Mouse (Mus musculus) kidney, embryonic 14.5 days (tissue): ENCODE data around the gene Olfr1212. TPM values are rescaled to one million over a fixed set of nuclear protein-coding genes. Genes with fewer than 3 reads are reported as not detected.

Experiments
- ATAC-seq: fragments of 200-750 bp; cut with Nextera tagmentation; 2 replicates; pipeline ENCODE4 v1.8.0; 2017; ENCODE audit warnings: moderate number of reproducible peaks, mild to moderate bottlenecking, moderate TSS enrichment, moderate library complexity; ENCODE audit not compliant: low FRiP score, low TSS enrichment
- H3K27ac ChIP-seq: fragments of 300-500 bp; sonication (generic); 2 replicates; pipeline ENCODE4 v1.5.1; 2014; ENCODE audit warnings: low read depth, mild to moderate bottlenecking, low read length, moderate library complexity, mixed read lengths
- H3K27me3 ChIP-seq: fragments of 300-500 bp; sonication (generic); 2 replicates; pipeline ENCODE4 v1.6.1; 2014; ENCODE audit warnings: mild to moderate bottlenecking, low read length; ENCODE audit not compliant: control insufficient read depth, insufficient read depth
- H3K36me3 ChIP-seq: fragments of 300-500 bp; sonication (generic); 2 replicates; pipeline ENCODE4 v1.6.1; 2014; ENCODE audit warnings: low read length, mixed read lengths; ENCODE audit not compliant: control insufficient read depth, insufficient read depth
- H3K4me1 ChIP-seq: fragments of 300-500 bp; sonication (generic); 2 replicates; pipeline ENCODE4 v1.6.1; 2014; ENCODE audit warnings: low read length, mixed read lengths; ENCODE audit not compliant: control insufficient read depth, insufficient read depth
- H3K4me2 ChIP-seq: fragments of 300-500 bp; sonication (generic); replicated peaks from 2 replicates; pipeline ENCODE4 v1.6.1; 2014; ENCODE audit warnings: low read depth, mild to moderate bottlenecking, low read length
- H3K4me3 ChIP-seq: fragments of 300-500 bp; sonication (generic); 2 replicates; pipeline ENCODE4 v1.5.1; 2014; ENCODE audit warnings: mild to moderate bottlenecking, low read length
- H3K9ac ChIP-seq: fragments of 300-500 bp; sonication (generic); 2 replicates; pipeline ENCODE4 v1.6.1; 2014; ENCODE audit warnings: low read depth, mild to moderate bottlenecking, low read length, moderate library complexity
- H3K9me3 ChIP-seq: fragments of 300-500 bp; sonication (generic); 2 replicates; pipeline ENCODE4 v1.6.1; 2016; ENCODE audit warnings: low read length; ENCODE audit not compliant: control insufficient read depth
- WGBS: fragments of 180-500 bp; shearing (Covaris S2); extraction: QIAGEN DNeasy Blood & Tissue Kit; methylation state at CpG from one replicate; pipeline ENCODE4 v1.1.7; 2014; 5-methylcytosine and 5-hydroxymethylcytosine counted together
- polyA plus RNA-seq: library from polyadenylated mRNA; unstranded; fragments of >200 nt; fragmentation: Nextera tagmentation; extraction: Ambion mirVana; gene quantifications from 2 replicates; pipeline ENCODE4 v1.2.1, GENCODE M21; 2014

Gene Olfr1212
- polyA plus RNA-seq: not detected in 2 replicates

GRCm38 (mm10) chr2:88953669-88954068 is at the start of gene Olfr1212:
Gene Olfr1212 (plus strand): TSS chr2:88953969.
- Histone ChIP-seq H3K27me3 (no peaks in the 10 kb centered on the region), H3K4me3 (no peak within 1 kb of the TSS), H3K27ac (no peak within 1 kb of the TSS), H3K36me3 (no peaks in the 10 kb centered on the region), H3K4me2 (no peak within 1 kb of the TSS), H3K4me1 (no peaks in the 10 kb centered on the region), H3K9me3 (no peaks in the 10 kb centered on the region), H3K9ac (no peak within 1 kb of the TSS)
- ATAC-seq: no peak

GRCm38 (mm10) chr2:88915057-88915456 is 38.7 kb upstream of the Olfr1212 start, which contains the start of gene Olfr1209:
Gene Olfr1209 (minus strand): TSS chr2:88915157.
- no peak for ATAC-seq
- WGBS: 92% methylated on average over 3 of the region's 3 CpGs
- no peak within 1 kb of the TSS for H3K4me2 ChIP-seq

GRCm38 (mm10) chr2:88938011-88938410 is 15.8 kb upstream of the Olfr1212 start, which contains the start of gene Olfr1211:
Gene Olfr1211 (minus strand): TSS chr2:88938111.
- no peak within 1 kb of the TSS for H3K4me2 ChIP-seq
- ATAC-seq: no peak

More at GRCm38 (mm10) chr2:88915057-88915456, 38.7 kb upstream of the Olfr1212 start, which contains the start of gene Olfr1209:
- Histone ChIP-seq H3K9ac (no peak within 1 kb of the TSS), H3K36me3 (no peaks in the 10 kb centered on the region), H3K4me1 (no peaks in the 10 kb centered on the region), H3K27me3 (no peaks in the 10 kb centered on the region), H3K27ac (no peak within 1 kb of the TSS), H3K4me3 (no peak within 1 kb of the TSS), H3K9me3 (no peaks in the 10 kb centered on the region)

GRCm38 (mm10) chr2:88980181-88980580 is 26.4 kb downstream of the Olfr1212 start, which contains the start of gene Gm13762:
Gene Gm13762 (minus strand): TSS chr2:88980281.
- H3K9ac ChIP-seq: no peak within 1 kb of the TSS
- no peak within 1 kb of the TSS for H3K4me2 ChIP-seq
- H3K36me3 ChIP-seq: no peaks in the 10 kb centered on the region
- no peak for ATAC-seq
- no peak within 1 kb of the TSS for H3K4me3 ChIP-seq
- no peak within 1 kb of the TSS for H3K27ac ChIP-seq
- H3K27me3 ChIP-seq: no peaks in the 10 kb centered on the region
- H3K9me3 ChIP-seq: no peaks in the 10 kb centered on the region
- no peaks in the 10 kb centered on the region for H3K4me1 ChIP-seq
- WGBS: 79% methylated on average over 1 of the region's 1 CpGs

More at GRCm38 (mm10) chr2:88938011-88938410, 15.8 kb upstream of the Olfr1212 start, which contains the start of gene Olfr1211:
- H3K9me3 ChIP-seq: no peaks in the 10 kb centered on the region
- H3K36me3 ChIP-seq: no peaks in the 10 kb centered on the region
- no peaks in the 10 kb centered on the region for H3K4me1 ChIP-seq
- H3K27me3 ChIP-seq: no peaks in the 10 kb centered on the region
- H3K27ac ChIP-seq: no peak within 1 kb of the TSS
- H3K4me3 ChIP-seq: no peak within 1 kb of the TSS
- 100% methylated on average over 1 of the region's 1 CpGs for WGBS
- H3K9ac ChIP-seq: no peak within 1 kb of the TSS

- Histone ChIP-seq H3K9me3 (no peaks in the 10 kb centered on the region), H3K4me2 (no peak within 1 kb of the TSS), H3K27me3 (no peaks in the 10 kb centered on the region), H3K27ac (no peak within 1 kb of the TSS), H3K9ac (no peak within 1 kb of the TSS), H3K36me3 (no peaks in the 10 kb centered on the region), H3K4me3 (no peak within 1 kb of the TSS), H3K4me1 (no peaks in the 10 kb centered on the region)
- WGBS: 87% methylated on average over 1 of the region's 1 CpGs
- no peak for ATAC-seq
Measured at GRCm38 (mm10) chr2:88992553-88992952, 38.8 kb downstream of the Olfr1212 start, which contains the start of gene Olfr1214. Gene Olfr1214 (minus strand): TSS chr2:88992653.

- ATAC-seq: no peak
- no peaks in the 10 kb centered on the region for H3K4me1 ChIP-seq
- H3K4me2 ChIP-seq: no peak within 1 kb of the TSS
- H3K9ac ChIP-seq: no peak within 1 kb of the TSS
- WGBS: 81% methylated on average over 2 of the region's 2 CpGs
- H3K9me3 ChIP-seq: no peaks in the 10 kb centered on the region
- no peaks in the 10 kb centered on the region for H3K27me3 ChIP-seq
- no peak within 1 kb of the TSS for H3K27ac ChIP-seq
- no peak within 1 kb of the TSS for H3K4me3 ChIP-seq
- no peaks in the 10 kb centered on the region for H3K36me3 ChIP-seq
Measured at GRCm38 (mm10) chr2:89006873-89007272, 53.1 kb downstream of the Olfr1212 start, which contains the start of gene Olfr1215. Gene Olfr1215 (minus strand): TSS chr2:89006973.

Other genes with a start within 250 kb of the Olfr1212 start
- gene Olfr1196, start 249.4 kb upstream of the Olfr1212 start, polyA plus RNA-seq: not detected in 2 replicates
- not detected in 2 replicates for gene Olfr1197, start 221.6 kb upstream of the Olfr1212 start, polyA plus RNA-seq
- not detected in 2 replicates for gene Olfr1198, start 202.6 kb upstream of the Olfr1212 start, polyA plus RNA-seq
- gene Olfr1199, start 193.5 kb upstream of the Olfr1212 start, polyA plus RNA-seq: not detected in 2 replicates
- not detected in 2 replicates for gene Olfr1200, start 183.5 kb upstream of the Olfr1212 start, polyA plus RNA-seq
- gene Olfr1201, start 160.9 kb upstream of the Olfr1212 start, polyA plus RNA-seq: not detected in 2 replicates
- gene Olfr1202, start 139.5 kb upstream of the Olfr1212 start, polyA plus RNA-seq: not detected in 2 replicates
- not detected in 2 replicates for gene Olfr1205, start 124.2 kb upstream of the Olfr1212 start, polyA plus RNA-seq
- gene Olfr1204, start 104.7 kb upstream of the Olfr1212 start, polyA plus RNA-seq: not detected in 2 replicates
- gene Olfr1206, start 90.7 kb upstream of the Olfr1212 start, polyA plus RNA-seq: not detected in 2 replicates
- not detected in 2 replicates for gene Olfr1208, start 51.7 kb upstream of the Olfr1212 start, polyA plus RNA-seq
- gene Olfr1209, start 38.8 kb upstream of the Olfr1212 start, polyA plus RNA-seq: not detected in 2 replicates
- gene Olfr1211, start 15.9 kb upstream of the Olfr1212 start, polyA plus RNA-seq: not detected in 2 replicates
- gene Gm13762, start 26.3 kb downstream of the Olfr1212 start, polyA plus RNA-seq: not detected in 2 replicates
- gene Olfr1214, start 38.7 kb downstream of the Olfr1212 start, polyA plus RNA-seq: not detected in 2 replicates
- gene Olfr1215, start 53.0 kb downstream of the Olfr1212 start, polyA plus RNA-seq: not detected in 2 replicates
- not detected in 2 replicates for gene Olfr1216, start 64.4 kb downstream of the Olfr1212 start, polyA plus RNA-seq
- not detected in 2 replicates for gene Olfr1217, start 78.1 kb downstream of the Olfr1212 start, polyA plus RNA-seq
- gene Olfr1218, start 107.2 kb downstream of the Olfr1212 start, polyA plus RNA-seq: not detected in 2 replicates
- not detected in 2 replicates for gene Olfr1219, start 129.5 kb downstream of the Olfr1212 start, polyA plus RNA-seq
- not detected in 2 replicates for gene Olfr1220, start 152.9 kb downstream of the Olfr1212 start, polyA plus RNA-seq
- gene Olfr1221, start 163.3 kb downstream of the Olfr1212 start, polyA plus RNA-seq: not detected in 2 replicates
- not detected in 2 replicates for gene Olfr1222, start 179.1 kb downstream of the Olfr1212 start, polyA plus RNA-seq
- gene Olfr1223, start 197.6 kb downstream of the Olfr1212 start, polyA plus RNA-seq: not detected in 2 replicates
- not detected in 2 replicates for gene Olfr1224-ps1, start 210.1 kb downstream of the Olfr1212 start, polyA plus RNA-seq
- gene Olfr1225, start 220.7 kb downstream of the Olfr1212 start, polyA plus RNA-seq: not detected in 2 replicates
- gene Olfr1226, start 246.1 kb downstream of the Olfr1212 start, polyA plus RNA-seq: not detected in 2 replicates